Mouse (Mus musculus) olfactory bulb, adult 2 months (tissue): Measurements from ENCODE around the gene Surf1.

Experiments
- CTCF ChIP-seq: fragments of 200-500 bp; IDR thresholded peaks from 2 replicates; pipeline ENCODE4 v1.5.1; 2012; ENCODE audit warnings: low read depth, mild to moderate bottlenecking, low read length, moderate library complexity; ENCODE audit not compliant: insufficient read depth
- POLR2A ChIP-seq: fragments of 200-500 bp; IDR thresholded peaks from 2 replicates; pipeline ENCODE4 v1.6.1; 2012; ENCODE audit warnings: mild to moderate bottlenecking, low read depth, low read length, moderate library complexity; ENCODE audit not compliant: insufficient read depth

DNA sequence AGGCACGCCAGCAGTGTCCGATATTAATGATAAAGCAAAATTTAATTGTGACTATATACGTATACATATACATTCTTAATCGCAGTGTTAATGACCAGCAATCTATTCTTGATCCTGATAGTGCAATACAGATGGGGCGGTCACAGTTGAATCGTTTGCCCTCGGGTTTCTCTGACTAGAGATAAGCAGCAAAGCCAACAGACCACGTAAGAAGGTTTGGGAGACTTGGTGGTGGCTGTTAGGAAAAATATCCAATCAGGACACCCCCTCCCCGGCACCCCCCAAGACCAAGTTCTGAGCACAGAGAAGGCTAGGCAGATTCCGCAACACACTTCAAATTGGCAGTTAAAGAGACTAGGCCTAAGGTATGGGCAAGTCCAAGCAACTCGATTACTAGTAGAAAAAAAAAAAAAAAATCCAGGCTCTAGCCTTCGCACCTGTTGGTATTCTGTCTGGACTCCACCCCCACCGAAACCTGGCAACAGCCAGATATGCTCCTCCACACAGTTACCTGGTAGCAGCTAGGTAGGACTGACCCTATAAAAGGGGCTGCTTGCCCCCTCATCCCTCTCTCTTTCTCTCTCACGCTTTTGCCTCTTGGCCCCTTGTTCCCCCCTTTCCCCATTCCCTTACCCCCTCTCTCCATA is 48.5 kb upstream of the Surf1 start:
- no peak for TF ChIP-seq POLR2A
- no peak for TF ChIP-seq CTCF
